Mouse (Mus musculus): ENCODE measurements around the gene Smcr8. TPM values are rescaled to one million over a fixed set of nuclear protein-coding genes. Genes with fewer than 3 reads are reported as not detected.

The Smcr8 gene
- polyA plus RNA-seq (2012; ENCODE audit: insufficient read depth, insufficient read length, missing spikeins) = 23.8 and 30.3 TPM in 2 replicates

DNA sequence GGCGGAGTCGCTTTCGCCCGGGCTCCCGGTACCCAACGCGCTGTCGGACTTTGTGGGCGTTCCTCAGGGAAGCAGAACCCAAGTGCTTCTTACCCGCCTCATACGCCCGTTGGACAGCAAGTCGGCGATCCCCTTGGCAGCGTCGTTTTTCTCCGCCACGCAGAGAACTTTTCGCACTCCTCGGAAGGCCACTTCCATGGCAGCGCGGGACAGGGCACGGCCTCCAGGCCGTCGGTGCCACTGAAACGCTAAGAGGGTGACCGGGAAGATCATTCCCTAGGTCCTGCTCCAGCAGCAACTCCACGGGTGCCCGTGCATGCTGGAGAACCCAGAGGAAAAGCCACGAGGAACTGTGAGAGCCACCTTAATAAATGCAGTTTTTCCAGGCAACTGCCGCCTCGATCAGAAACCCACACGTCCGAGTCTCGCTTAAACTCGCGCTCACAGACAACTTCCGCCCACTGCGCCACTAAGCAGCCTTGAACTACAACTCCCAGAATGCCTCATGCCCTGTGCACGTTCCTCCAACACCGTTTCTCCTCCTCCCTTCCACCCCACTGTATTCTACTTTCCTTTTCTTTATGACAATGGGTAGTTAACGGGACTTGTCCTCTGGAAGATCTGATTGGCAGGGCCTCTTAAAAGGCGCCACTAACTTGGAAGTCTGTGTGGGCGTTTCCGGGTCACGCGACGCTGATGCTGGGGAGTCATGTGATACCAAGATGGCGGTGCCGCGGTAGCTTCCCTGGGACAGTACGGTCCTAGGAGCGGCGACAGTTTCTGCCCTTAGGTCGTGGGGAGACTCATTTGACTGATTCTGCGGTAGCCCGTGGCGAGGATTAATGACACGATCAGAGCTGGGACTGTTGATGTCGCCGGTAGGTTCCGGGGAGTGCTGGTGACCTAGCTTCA is at the start of gene Smcr8, which contains the start of gene Top3a:
Gene Smcr8, plus strand, starts transcription at position 696 of the 912 bp plus-strand sequence.
Gene Top3a, minus strand, starts transcription at position 537 of the 912 bp plus-strand sequence.
- Histone ChIP-seq H3K27ac (ENCODE audit: insufficient read depth, low read depth, low read length) (peak within 1 kb of the TSS; percentile 99), H3K4me1 (ENCODE audit: control insufficient read depth, insufficient read depth, low read length) (peaks cover 34% of the 10 kb centered on the region), H3K4me3 (ENCODE audit: insufficient read depth, low read length) (peak within 1 kb of the TSS; percentile 80)
- no peak for TF ChIP-seq CTCF (IDR thresholded peaks at IDR 0.05; ENCODE audit: low read depth, low read length)
- peak; percentile 88 for TF ChIP-seq POLR2A (IDR thresholded peaks at IDR 0.05; ENCODE audit: borderline replicate concordance, low read depth, low read length)

DNA sequence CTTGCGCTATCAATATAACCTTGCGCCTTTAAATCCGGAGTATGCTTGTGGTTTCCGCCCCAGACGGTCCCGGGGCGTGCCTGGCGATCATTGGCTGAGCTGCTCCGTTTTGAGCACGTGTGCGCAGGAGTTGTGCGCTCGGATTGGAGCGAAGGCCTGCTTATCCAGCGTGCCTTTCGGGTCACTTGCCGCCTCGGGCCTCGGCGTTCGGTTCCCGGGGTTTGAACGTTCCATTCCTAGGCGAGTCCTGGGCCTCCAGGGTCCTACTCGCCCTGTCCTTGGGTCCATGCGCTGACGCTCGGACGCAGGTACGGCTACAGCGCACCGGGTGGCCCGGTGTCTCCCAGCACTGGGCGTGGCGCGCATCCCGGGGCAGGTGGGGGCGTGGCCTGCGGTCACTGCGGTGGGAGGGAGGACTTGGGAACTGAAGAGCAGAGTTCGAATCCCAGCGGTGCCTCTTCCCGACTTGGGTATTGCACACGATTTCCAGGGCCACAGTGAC is 49.0 kb upstream of the Smcr8 start, which contains the start of gene Mief2:
Gene Mief2, plus strand, starts transcription at position 139 of the 502 bp plus-strand sequence.
- TF ChIP-seq CTCF (IDR thresholded peaks at IDR 0.05; ENCODE audit: low read depth, low read length) (no peak), POLR2A (IDR thresholded peaks at IDR 0.05; ENCODE audit: borderline replicate concordance, low read depth, low read length) (no peak)
- peaks cover 25% of the 10 kb centered on the region for H3K4me1 ChIP-seq (ENCODE audit: control insufficient read depth, insufficient read depth, low read length)
- H3K4me3 ChIP-seq (ENCODE audit: insufficient read depth, low read length) = peak within 1 kb of the TSS; percentile 99
- H3K27ac ChIP-seq (ENCODE audit: insufficient read depth, low read depth, low read length) = peak within 1 kb of the TSS; percentile 71

GRCm38 (mm10) chr11:60729217-60729641 is 48.1 kb upstream of the Smcr8 start:
- Histone ChIP-seq H3K4me3 (ENCODE audit: insufficient read depth, low read length) (peak overlapping the region; percentile 99), H3K4me1 (ENCODE audit: control insufficient read depth, insufficient read depth, low read length) (peaks cover 34% of the 10 kb centered on the region), H3K27ac (ENCODE audit: insufficient read depth, low read depth, low read length) (no peak overlapping the region)
- TF ChIP-seq CTCF (IDR thresholded peaks at IDR 0.05; ENCODE audit: low read depth, low read length) (no peak), POLR2A (IDR thresholded peaks at IDR 0.05; ENCODE audit: borderline replicate concordance, low read depth, low read length) (no peak)

- peaks cover 39% of the 10 kb centered on the region for H3K4me1 ChIP-seq (ENCODE audit: control insufficient read depth, insufficient read depth, low read length)
- no peak overlapping the region for H3K4me3 ChIP-seq (ENCODE audit: insufficient read depth, low read length)
- H3K27ac ChIP-seq (ENCODE audit: insufficient read depth, low read depth, low read length) = no peak overlapping the region
- TF ChIP-seq POLR2A (IDR thresholded peaks at IDR 0.05; ENCODE audit: borderline replicate concordance, low read depth, low read length) (no peak), CTCF (IDR thresholded peaks at IDR 0.05; ENCODE audit: low read depth, low read length) (no peak)
Observed at GRCm38 (mm10) chr11:60730169-60730568, 47.2 kb upstream of the Smcr8 start.

- H3K27ac ChIP-seq (ENCODE audit: insufficient read depth, low read depth, low read length) = no peak overlapping the region
- no peak overlapping the region for H3K4me3 ChIP-seq (ENCODE audit: insufficient read depth, low read length)
- peaks cover 35% of the 10 kb centered on the region for H3K4me1 ChIP-seq (ENCODE audit: control insufficient read depth, insufficient read depth, low read length)
- TF ChIP-seq CTCF (IDR thresholded peaks at IDR 0.05; ENCODE audit: low read depth, low read length) (no peak), POLR2A (IDR thresholded peaks at IDR 0.05; ENCODE audit: borderline replicate concordance, low read depth, low read length) (no peak)
Observed at GRCm38 (mm10) chr11:60731251-60731650, 46.1 kb upstream of the Smcr8 start.

DNA sequence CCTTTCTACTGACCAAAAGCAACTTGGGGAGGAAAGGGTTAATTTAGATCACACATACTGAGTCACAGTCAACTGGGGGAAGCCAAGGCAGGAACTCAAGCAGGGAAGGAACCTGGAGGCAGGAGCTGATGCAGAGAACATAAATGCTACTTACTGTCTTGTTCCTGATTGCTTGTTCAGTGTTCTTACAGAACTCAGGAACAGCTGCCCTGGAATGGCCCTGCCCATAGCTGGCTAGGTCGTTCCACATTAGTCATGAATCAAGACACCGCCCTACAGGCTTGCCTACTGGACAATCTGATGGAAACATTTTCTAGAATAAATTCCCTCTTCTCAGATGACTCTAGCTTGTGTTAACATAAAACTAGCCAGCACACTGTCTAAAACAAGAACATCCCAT is 43.1 kb upstream of the Smcr8 start:
- Histone ChIP-seq H3K27ac (ENCODE audit: insufficient read depth, low read depth, low read length) (0 out of 2 replicates have a peak overlapping the region, but pooled peaks have one; percentile 38), H3K4me3 (ENCODE audit: insufficient read depth, low read length) (no peak overlapping the region), H3K4me1 (ENCODE audit: control insufficient read depth, insufficient read depth, low read length) (peaks cover 26% of the 10 kb centered on the region)
- no peak for TF ChIP-seq POLR2A (IDR thresholded peaks at IDR 0.05; ENCODE audit: borderline replicate concordance, low read depth, low read length)
- TF ChIP-seq CTCF (IDR thresholded peaks at IDR 0.05; ENCODE audit: low read depth, low read length) = no peak

- Histone ChIP-seq H3K4me3 (ENCODE audit: insufficient read depth, low read length) (no peak overlapping the region), H3K4me1 (ENCODE audit: control insufficient read depth, insufficient read depth, low read length) (peaks cover 17% of the 10 kb centered on the region), H3K27ac (ENCODE audit: insufficient read depth, low read depth, low read length) (no peak overlapping the region)
- TF ChIP-seq POLR2A (IDR thresholded peaks at IDR 0.05; ENCODE audit: borderline replicate concordance, low read depth, low read length) (no peak), CTCF (IDR thresholded peaks at IDR 0.05; ENCODE audit: low read depth, low read length) (no peak)
Observed at GRCm38 (mm10) chr11:60735191-60735590, 42.1 kb upstream of the Smcr8 start.

DNA sequence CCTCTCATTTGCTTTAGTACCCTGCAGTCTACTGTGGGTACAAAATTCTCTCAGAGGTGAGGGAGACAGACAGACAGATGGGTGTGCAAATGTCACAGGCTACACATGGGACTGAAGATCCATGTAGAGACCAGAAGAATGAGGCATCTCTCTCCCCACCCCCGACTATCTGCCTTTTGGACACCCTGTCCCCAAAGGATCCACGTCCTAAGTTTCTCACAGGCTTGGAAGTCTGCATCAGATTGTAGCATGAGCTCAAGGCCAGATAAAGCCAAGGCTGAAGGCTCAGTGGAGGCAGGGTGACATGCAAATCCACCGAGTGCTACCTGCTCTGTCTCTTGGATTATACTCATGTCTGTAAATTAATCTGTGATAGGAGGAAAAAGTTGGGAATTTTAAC is 40.8 kb upstream of the Smcr8 start:
- H3K27ac ChIP-seq (ENCODE audit: insufficient read depth, low read depth, low read length) = no peak overlapping the region
- H3K4me1 ChIP-seq (ENCODE audit: control insufficient read depth, insufficient read depth, low read length) = peaks cover 17% of the 10 kb centered on the region
- TF ChIP-seq CTCF (IDR thresholded peaks at IDR 0.05; ENCODE audit: low read depth, low read length) = no peak
- TF ChIP-seq POLR2A (IDR thresholded peaks at IDR 0.05; ENCODE audit: borderline replicate concordance, low read depth, low read length) = no peak
- H3K4me3 ChIP-seq (ENCODE audit: insufficient read depth, low read length) = no peak overlapping the region

DNA sequence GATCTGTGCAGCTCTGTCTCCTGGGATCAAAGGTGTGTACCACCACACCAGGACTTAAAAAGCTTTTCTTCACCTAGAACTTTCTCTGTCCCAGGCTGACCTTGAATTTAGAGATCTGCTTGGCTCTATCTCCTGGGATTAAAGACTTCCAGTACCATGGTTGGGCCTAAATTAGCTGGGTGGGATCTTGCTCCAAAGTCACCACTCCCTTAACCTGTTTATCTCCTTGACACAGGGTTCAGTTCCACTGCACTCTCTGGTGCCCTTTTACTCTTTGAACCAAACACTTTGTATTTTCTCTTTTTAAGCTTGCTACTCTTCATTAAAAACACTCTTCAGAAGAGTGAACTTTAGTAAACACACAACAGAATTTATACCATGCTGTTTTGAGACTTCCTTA is 39.9 kb upstream of the Smcr8 start:
- H3K27ac ChIP-seq (ENCODE audit: insufficient read depth, low read depth, low read length) = no peak overlapping the region
- H3K4me3 ChIP-seq (ENCODE audit: insufficient read depth, low read length) = no peak overlapping the region
- peaks cover 17% of the 10 kb centered on the region for H3K4me1 ChIP-seq (ENCODE audit: control insufficient read depth, insufficient read depth, low read length)
- TF ChIP-seq POLR2A (IDR thresholded peaks at IDR 0.05; ENCODE audit: borderline replicate concordance, low read depth, low read length) = no peak
- TF ChIP-seq CTCF (IDR thresholded peaks at IDR 0.05; ENCODE audit: low read depth, low read length) = no peak

DNA sequence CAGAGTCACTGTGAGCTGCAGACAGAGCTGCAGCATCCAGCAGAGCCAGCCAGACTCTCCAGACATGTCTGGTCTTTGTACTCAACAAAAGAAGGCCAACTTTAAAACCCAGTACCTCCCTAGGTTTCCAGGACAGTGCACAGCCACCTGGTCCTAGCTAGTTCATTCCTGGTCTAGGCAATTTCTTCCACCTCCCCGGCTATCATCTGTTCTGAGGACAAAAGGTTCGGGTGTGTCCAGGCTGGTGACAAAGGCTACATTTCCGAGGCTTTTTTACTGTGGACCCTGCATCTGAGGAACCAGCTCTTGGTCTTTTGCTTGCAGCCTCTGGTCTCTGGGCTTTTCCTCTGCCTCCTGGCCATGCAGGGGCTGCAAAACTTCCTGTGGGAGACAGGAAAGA is 37.0 kb upstream of the Smcr8 start:
- Histone ChIP-seq H3K4me1 (ENCODE audit: control insufficient read depth, insufficient read depth, low read length) (no peaks in the 10 kb centered on the region), H3K27ac (ENCODE audit: insufficient read depth, low read depth, low read length) (no peak overlapping the region), H3K4me3 (ENCODE audit: insufficient read depth, low read length) (no peak overlapping the region)
- TF ChIP-seq POLR2A (IDR thresholded peaks at IDR 0.05; ENCODE audit: borderline replicate concordance, low read depth, low read length) = no peak
- no peak for TF ChIP-seq CTCF (IDR thresholded peaks at IDR 0.05; ENCODE audit: low read depth, low read length)
